Mouse (Mus musculus) kidney, embryonic 14.5 days (tissue): ENCODE results near the gene Myo1h. TPM values are rescaled to one million over a fixed set of nuclear protein-coding genes. Genes with fewer than 3 reads are reported as not detected.

Experiments
- ATAC-seq: fragments of 200-750 bp; cut with Nextera tagmentation; 2 replicates; pipeline ENCODE4 v1.8.0; 2017; ENCODE audit warnings: moderate number of reproducible peaks, mild to moderate bottlenecking, moderate TSS enrichment, moderate library complexity; ENCODE audit not compliant: low FRiP score, low TSS enrichment
- H3K27ac ChIP-seq: fragments of 300-500 bp; sonication (generic); 2 replicates; pipeline ENCODE4 v1.5.1; 2014; ENCODE audit warnings: low read depth, mild to moderate bottlenecking, low read length, moderate library complexity, mixed read lengths
- H3K27me3 ChIP-seq: fragments of 300-500 bp; sonication (generic); 2 replicates; pipeline ENCODE4 v1.6.1; 2014; ENCODE audit warnings: mild to moderate bottlenecking, low read length; ENCODE audit not compliant: control insufficient read depth, insufficient read depth
- H3K36me3 ChIP-seq: fragments of 300-500 bp; sonication (generic); 2 replicates; pipeline ENCODE4 v1.6.1; 2014; ENCODE audit warnings: low read length, mixed read lengths; ENCODE audit not compliant: control insufficient read depth, insufficient read depth
- H3K4me1 ChIP-seq: fragments of 300-500 bp; sonication (generic); 2 replicates; pipeline ENCODE4 v1.6.1; 2014; ENCODE audit warnings: low read length, mixed read lengths; ENCODE audit not compliant: control insufficient read depth, insufficient read depth
- H3K4me2 ChIP-seq: fragments of 300-500 bp; sonication (generic); replicated peaks from 2 replicates; pipeline ENCODE4 v1.6.1; 2014; ENCODE audit warnings: low read depth, mild to moderate bottlenecking, low read length
- H3K4me3 ChIP-seq: fragments of 300-500 bp; sonication (generic); 2 replicates; pipeline ENCODE4 v1.5.1; 2014; ENCODE audit warnings: mild to moderate bottlenecking, low read length
- H3K9ac ChIP-seq: fragments of 300-500 bp; sonication (generic); 2 replicates; pipeline ENCODE4 v1.6.1; 2014; ENCODE audit warnings: low read depth, mild to moderate bottlenecking, low read length, moderate library complexity
- H3K9me3 ChIP-seq: fragments of 300-500 bp; sonication (generic); 2 replicates; pipeline ENCODE4 v1.6.1; 2016; ENCODE audit warnings: low read length; ENCODE audit not compliant: control insufficient read depth
- WGBS: fragments of 180-500 bp; shearing (Covaris S2); extraction: QIAGEN DNeasy Blood & Tissue Kit; methylation state at CpG from one replicate; pipeline ENCODE4 v1.1.7; 2014; 5-methylcytosine and 5-hydroxymethylcytosine counted together
- polyA plus RNA-seq: library from polyadenylated mRNA; unstranded; fragments of >200 nt; fragmentation: Nextera tagmentation; extraction: Ambion mirVana; gene quantifications from 2 replicates; pipeline ENCODE4 v1.2.1, GENCODE M21; 2014

Myo1h gene
- polyA plus RNA-seq, 1 experiment from 2014 or later: 1.8 TPM

- H3K4me1 ChIP-seq: no peaks in the 10 kb centered on the region
- H3K9me3 ChIP-seq: no peaks in the 10 kb centered on the region
These were observed 54.6 kb downstream of the Myo1h start for GRCm38 (mm10) chr5:114343612-114344011.

DNA sequence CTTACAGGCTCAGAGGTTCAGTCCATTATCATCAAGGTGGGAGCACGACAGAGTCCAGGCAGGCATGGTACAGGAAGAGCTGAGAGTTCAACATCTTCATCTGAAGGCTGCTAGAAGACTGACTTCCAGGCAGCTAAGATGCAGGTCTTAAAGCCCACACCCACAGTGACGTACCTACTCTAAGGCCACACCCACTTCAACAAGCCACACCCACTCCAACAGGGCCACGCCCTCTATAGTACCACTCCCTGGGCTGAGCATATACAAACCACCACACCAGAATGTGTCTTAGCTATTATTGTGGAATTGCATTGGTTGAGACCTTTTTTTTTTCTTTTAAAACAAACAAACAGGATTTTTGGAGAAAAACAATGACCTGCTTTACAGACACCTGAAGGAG, 56.6 kb downstream of the Myo1h start:
- Histone ChIP-seq H3K4me1 (no peaks in the 10 kb centered on the region), H3K9me3 (no peaks in the 10 kb centered on the region), H3K27ac (no peak overlapping the region), H3K36me3 (no peaks in the 10 kb centered on the region), H3K27me3 (no peaks in the 10 kb centered on the region; the same call in 1 of the 2 replicates), H3K4me3 (no peak overlapping the region), H3K4me2 (no peak overlapping the region), H3K9ac (no peak overlapping the region)
- ATAC-seq: no peak
- WGBS: 63% methylated on average over 3 of the region's 3 CpGs

More at GRCm38 (mm10) chr5:114343612-114344011, 54.6 kb downstream of the Myo1h start:
- Histone ChIP-seq H3K27me3 (no peaks in the 10 kb centered on the region; the same call in 1 of the 2 replicates), H3K36me3 (no peaks in the 10 kb centered on the region), H3K4me2 (no peak overlapping the region), H3K9ac (no peak overlapping the region), H3K4me3 (no peak overlapping the region), H3K27ac (no peak overlapping the region)
- 81% methylated on average over 7 of the region's 7 CpGs for WGBS
- no peak for ATAC-seq

DNA sequence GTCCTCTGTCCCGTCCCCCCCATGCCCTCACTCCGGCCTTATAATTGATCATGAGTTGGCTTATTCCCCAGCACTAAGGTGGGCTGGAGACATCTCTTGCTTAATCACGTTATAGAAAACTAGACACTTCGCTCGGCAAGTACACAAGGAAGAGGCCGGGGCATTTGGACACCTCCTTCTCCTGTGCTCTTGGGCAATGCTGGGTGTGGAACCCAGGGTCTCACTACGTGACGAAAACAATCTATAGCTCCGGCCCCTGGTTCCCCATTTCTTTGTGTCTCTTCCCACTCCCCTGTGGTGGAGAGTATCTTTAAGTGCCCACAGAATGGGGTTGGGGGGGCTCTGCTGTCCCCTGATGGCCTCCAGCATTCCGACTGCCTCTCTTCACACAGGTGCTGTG, 58.0 kb downstream of the Myo1h start:
- Histone ChIP-seq H3K4me2 (no peak overlapping the region), H3K27me3 (no peaks in the 10 kb centered on the region; the same call in 1 of the 2 replicates), H3K4me1 (no peaks in the 10 kb centered on the region), H3K27ac (no peak overlapping the region), H3K9ac (no peak overlapping the region), H3K4me3 (no peak overlapping the region), H3K9me3 (no peaks in the 10 kb centered on the region), H3K36me3 (no peaks in the 10 kb centered on the region)
- ATAC-seq: no peak
- 85% methylated on average over 10 of the region's 10 CpGs for WGBS

GRCm38 (mm10) chr5:114351490-114351889, 62.5 kb downstream of the Myo1h start:
- no peak overlapping the region for H3K27ac ChIP-seq
- H3K4me1 ChIP-seq: no peaks in the 10 kb centered on the region; the same call in 1 of the 2 replicates
- no peak overlapping the region for H3K4me3 ChIP-seq
- H3K4me2 ChIP-seq: no peak overlapping the region
- WGBS: 60% methylated on average over 10 of the region's 10 CpGs
- no peaks in the 10 kb centered on the region for H3K9me3 ChIP-seq
- no peaks in the 10 kb centered on the region for H3K36me3 ChIP-seq
- H3K9ac ChIP-seq: no peak overlapping the region
- ATAC-seq: no peak
- H3K27me3 ChIP-seq: no peaks in the 10 kb centered on the region; the same call in 1 of the 2 replicates

GRCm38 (mm10) chr5:114356250-114356935, 67.4 kb downstream of the Myo1h start:
- ATAC-seq: peak; percentile 81
- 26% methylated on average over 7 of the region's 7 CpGs for WGBS
- H3K9me3 ChIP-seq: no peaks in the 10 kb centered on the region
- no peak overlapping the region for H3K4me3 ChIP-seq
- peak overlapping the region; percentile 49; the same call in 1 of the 2 replicates for H3K27ac ChIP-seq
- peak overlapping the region; percentile 8; the same call in 1 of the 2 replicates for H3K4me2 ChIP-seq
- H3K36me3 ChIP-seq: peaks cover 11% of the 10 kb centered on the region; the same call in 1 of the 2 replicates
- peaks cover 6% of the 10 kb centered on the region for H3K4me1 ChIP-seq
- no peaks in the 10 kb centered on the region for H3K27me3 ChIP-seq
- H3K9ac ChIP-seq: peak overlapping the region; percentile 0; the same call in 1 of the 2 replicates

- 48% methylated on average over 23 of the region's 23 CpGs for WGBS
- peak overlapping the region; percentile 0; the same call in 1 of the 2 replicates for H3K9ac ChIP-seq
These were observed 68.2 kb downstream of the Myo1h start for GRCm38 (mm10) chr5:114356936-114357751.

DNA sequence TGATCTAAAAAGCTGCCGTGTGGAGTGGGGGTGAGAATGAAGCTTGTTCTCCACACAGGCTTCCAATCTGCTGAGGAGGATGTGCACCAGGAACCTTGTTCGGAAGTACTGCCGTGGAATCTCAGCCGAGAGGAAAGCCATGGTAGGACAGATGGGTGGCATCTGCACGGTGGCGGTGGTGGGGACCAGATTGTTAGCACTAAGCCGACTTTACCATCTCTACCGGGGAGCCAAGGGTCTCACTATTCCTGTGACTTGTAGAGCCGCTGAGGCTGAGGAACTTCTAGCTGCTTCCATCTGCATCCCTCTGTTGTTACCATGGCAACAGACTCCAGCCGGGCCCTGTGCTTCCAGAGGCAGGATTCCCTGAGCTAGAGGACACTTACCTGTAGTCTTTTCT, 69.9 kb downstream of the Myo1h start:
- no peak overlapping the region for H3K27ac ChIP-seq
- WGBS: 79% methylated on average over 10 of the region's 10 CpGs
- no peaks in the 10 kb centered on the region for H3K27me3 ChIP-seq
- no peak for ATAC-seq
- no peaks in the 10 kb centered on the region for H3K9me3 ChIP-seq
- no peak overlapping the region for H3K9ac ChIP-seq
- H3K4me1 ChIP-seq: peaks cover 6% of the 10 kb centered on the region
- no peak overlapping the region for H3K4me2 ChIP-seq
- no peak overlapping the region for H3K4me3 ChIP-seq
- H3K36me3 ChIP-seq: peaks cover 34% of the 10 kb centered on the region

More at GRCm38 (mm10) chr5:114356936-114357751, 68.2 kb downstream of the Myo1h start:
- peak; percentile 71 for ATAC-seq
- H3K4me1 ChIP-seq: peaks cover 6% of the 10 kb centered on the region
- H3K9me3 ChIP-seq: no peaks in the 10 kb centered on the region
- H3K27me3 ChIP-seq: no peaks in the 10 kb centered on the region
- H3K36me3 ChIP-seq: peaks cover 17% of the 10 kb centered on the region; the same call in 1 of the 2 replicates
- peak overlapping the region; percentile 49; the same call in 1 of the 2 replicates for H3K27ac ChIP-seq
- H3K4me2 ChIP-seq: peak overlapping the region; percentile 8; the same call in 1 of the 2 replicates
- H3K4me3 ChIP-seq: no peak overlapping the region

DNA sequence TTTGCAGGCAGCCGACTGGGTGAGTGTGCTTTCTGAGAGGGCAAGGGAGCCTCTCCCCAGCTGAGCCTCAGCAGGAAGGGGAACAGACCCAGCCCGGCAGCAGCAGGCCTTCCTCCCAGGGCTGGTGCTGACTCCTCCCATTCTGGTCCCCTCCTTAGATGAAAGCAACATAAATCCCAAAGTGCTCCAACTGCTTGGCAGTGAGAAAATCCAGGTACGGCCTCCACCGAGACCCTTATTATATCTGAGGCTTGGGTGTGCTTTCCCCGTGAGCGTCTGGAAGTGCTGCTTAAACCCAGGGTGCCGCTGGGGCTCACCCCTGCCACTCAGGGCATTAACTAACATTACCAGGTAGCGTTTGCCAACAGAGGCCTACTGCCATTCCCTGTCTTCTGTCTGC, 70.6 kb downstream of the Myo1h start:
- 63% methylated on average over 8 of the region's 8 CpGs for WGBS
- no peak for ATAC-seq
- Histone ChIP-seq H3K4me3 (no peak overlapping the region), H3K9ac (no peak overlapping the region), H3K27me3 (no peaks in the 10 kb centered on the region), H3K36me3 (peaks cover 41% of the 10 kb centered on the region), H3K4me1 (peaks cover 6% of the 10 kb centered on the region), H3K4me2 (no peak overlapping the region), H3K27ac (no peak overlapping the region), H3K9me3 (no peaks in the 10 kb centered on the region)
